Mouse (Mus musculus) CD4-positive, CD25-positive, alpha-beta regulatory T cell, adult 9 weeks (primary cell): ENCODE results near the gene Psmd7. TPM values are rescaled to one million over a fixed set of nuclear protein-coding genes. Genes with fewer than 3 reads are reported as not detected.

ENCODE experiments used
- polyA plus RNA-seq: library from polyadenylated mRNA; unstranded; fragments of 100-300 nt; shearing (Covaris generic); gene quantifications from one replicate; pipeline ENCODE4 v1.2.1, GENCODE M21; 2017

Gene Psmd7
- 136 TPM for polyA plus RNA-seq

DNA sequence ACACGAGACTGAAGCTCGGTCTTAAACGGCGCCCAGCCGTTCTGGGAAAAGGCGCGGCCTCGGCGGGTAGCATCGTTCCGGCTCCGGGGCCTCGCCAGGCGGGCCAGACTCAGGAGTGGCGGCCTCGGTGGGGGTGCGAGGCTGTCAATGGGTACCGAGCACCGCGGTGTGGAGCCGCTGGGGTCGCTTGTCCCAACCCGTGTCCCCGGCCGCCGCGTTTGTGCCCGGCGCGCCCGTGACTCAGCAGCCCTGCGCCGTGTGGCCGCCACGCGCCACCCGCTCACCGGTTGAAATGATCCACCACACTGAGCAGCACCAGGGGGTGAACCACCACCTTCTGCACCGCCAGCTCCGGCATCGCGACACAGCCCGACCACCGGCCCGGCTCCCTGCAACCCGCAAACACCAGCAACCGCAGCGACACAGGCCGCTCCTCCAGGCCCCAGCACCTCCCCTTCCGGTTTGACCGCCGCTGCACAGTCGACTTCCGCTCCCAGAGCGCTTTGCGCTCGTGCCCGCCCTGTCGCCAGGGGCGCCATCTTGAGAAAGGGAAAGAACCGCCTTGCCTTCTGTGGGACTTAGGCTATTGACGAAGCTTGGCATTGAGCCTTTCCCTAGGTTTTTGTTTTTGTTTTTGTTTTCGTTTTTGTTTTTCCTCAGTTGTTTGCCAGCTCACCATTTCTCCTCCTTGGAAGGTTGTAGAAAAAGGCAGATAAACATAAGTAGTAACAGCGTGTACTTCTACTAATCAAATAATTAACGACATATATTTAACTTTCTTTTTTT is at the start of gene Psmd7:
TSS of gene Psmd7 (minus strand) at position 470 of the 786 bp plus-strand sequence.

Other genes with a start within 250 kb of the Psmd7 start
- 1.3 TPM for gene Nqo1, start 185.3 kb downstream of the Psmd7 start, polyA plus RNA-seq
- 91.4 TPM for gene Nob1, start 163.4 kb downstream of the Psmd7 start, polyA plus RNA-seq
- gene Wwp2, start 152.1 kb downstream of the Psmd7 start, polyA plus RNA-seq: 131 TPM